Mouse (Mus musculus) intestine, embryonic 14.5 days (tissue): ENCODE measurements at regions not wholly inside any gene's neighbourhood (a gene's known extent, or its start where the extent isn't known, plus 50 kb on each side); places are given as distances from the start of the nearest gene placed in this dataset.

Experiments used
- ATAC-seq: fragments of 200-750 bp; cut with Nextera tagmentation; replicated peaks from 2 replicates; pipeline ENCODE4 v1.8.0; 2017; ENCODE audit warnings: low read depth, moderate number of reproducible peaks, moderate TSS enrichment, moderate library complexity; ENCODE audit not compliant: low FRiP score, low TSS enrichment
- DNase-seq: peaks from one replicate; pipeline ENCODE4 v3.0.0-alpha.2; 2018; ENCODE audit warnings: low spot score
- H3K27ac ChIP-seq: fragments of 300-500 bp; sonication (generic); 2 replicates; pipeline ENCODE4 v1.5.1; 2014; ENCODE audit warnings: low read depth, mild to moderate bottlenecking, control low read depth
- H3K27me3 ChIP-seq: fragments of 300-500 bp; sonication (generic); replicated peaks from 2 replicates; pipeline ENCODE4 v1.6.1; 2014; ENCODE audit warnings: low read length, control low read depth; ENCODE audit not compliant: control insufficient read depth, insufficient read depth
- H3K36me3 ChIP-seq: fragments of 300-500 bp; sonication (generic); 2 replicates; pipeline ENCODE4 v1.6.1; 2014; ENCODE audit warnings: low read length, control low read depth; ENCODE audit not compliant: control insufficient read depth, insufficient read depth
- H3K4me1 ChIP-seq: fragments of 300-500 bp; sonication (generic); replicated peaks from 2 replicates; pipeline ENCODE4 v1.6.1; 2014; ENCODE audit warnings: low read length, control low read depth, mixed read lengths; ENCODE audit not compliant: control insufficient read depth, insufficient read depth
- H3K4me2 ChIP-seq: fragments of 300-500 bp; sonication (generic); 2 replicates; pipeline ENCODE4 v1.6.1; 2014; ENCODE audit warnings: low read length
- H3K4me3 ChIP-seq: fragments of 300-500 bp; sonication (generic); 2 replicates; pipeline ENCODE4 v1.5.1; 2014; ENCODE audit warnings: low read depth, low read length, control low read depth, mixed read lengths
- H3K9ac ChIP-seq: fragments of 300-500 bp; sonication (generic); 2 replicates; pipeline ENCODE4 v1.6.1; 2014; ENCODE audit warnings: mild to moderate bottlenecking, low read length
- H3K9me3 ChIP-seq: fragments of 300-500 bp; sonication (generic); 2 replicates; pipeline ENCODE4 v1.6.1; 2016; ENCODE audit warnings: low read length, control low read depth; ENCODE audit not compliant: control insufficient read depth
- WGBS: fragments of 180-500 bp; shearing (Covaris S2); extraction: QIAGEN DNeasy Blood & Tissue Kit; methylation state at CpG from one replicate; pipeline ENCODE4 v1.1.7; 2014; 5-methylcytosine and 5-hydroxymethylcytosine counted together

DNA sequence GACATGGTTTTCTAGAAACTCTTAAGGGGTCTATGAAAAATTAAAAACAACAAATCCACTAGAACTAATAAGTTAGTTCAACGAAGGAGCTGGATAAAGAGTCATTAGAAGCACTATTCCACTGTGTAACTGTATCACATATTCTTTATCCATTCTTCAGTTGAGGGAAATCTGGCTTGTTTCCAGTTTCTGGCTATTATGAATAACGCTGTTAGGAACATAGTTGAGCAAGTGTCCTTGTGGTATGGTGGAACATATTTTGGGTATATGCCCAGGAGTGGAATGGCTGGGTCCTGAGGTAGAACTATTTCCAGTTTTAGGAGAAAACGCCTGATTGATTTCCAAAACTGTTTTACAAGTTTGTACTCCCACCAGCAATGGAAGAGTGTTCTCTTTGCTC is 97.7 kb upstream of the Adamts9 start:
- H3K4me3 ChIP-seq, result no peak overlapping the region
- no peak overlapping the region for H3K9ac ChIP-seq
- ATAC-seq (no peak), DNase-seq (no peak)
- WGBS, result 83% methylated on average over 3 of the region's 3 CpGs
- H3K36me3 ChIP-seq, result no peaks in the 10 kb centered on the region
- no peaks in the 10 kb centered on the region for H3K27me3 ChIP-seq
- H3K4me1 ChIP-seq, result no peaks in the 10 kb centered on the region
- no peaks in the 10 kb centered on the region for H3K9me3 ChIP-seq
- H3K4me2 ChIP-seq, result no peak overlapping the region
- no peak overlapping the region for H3K27ac ChIP-seq

DNA sequence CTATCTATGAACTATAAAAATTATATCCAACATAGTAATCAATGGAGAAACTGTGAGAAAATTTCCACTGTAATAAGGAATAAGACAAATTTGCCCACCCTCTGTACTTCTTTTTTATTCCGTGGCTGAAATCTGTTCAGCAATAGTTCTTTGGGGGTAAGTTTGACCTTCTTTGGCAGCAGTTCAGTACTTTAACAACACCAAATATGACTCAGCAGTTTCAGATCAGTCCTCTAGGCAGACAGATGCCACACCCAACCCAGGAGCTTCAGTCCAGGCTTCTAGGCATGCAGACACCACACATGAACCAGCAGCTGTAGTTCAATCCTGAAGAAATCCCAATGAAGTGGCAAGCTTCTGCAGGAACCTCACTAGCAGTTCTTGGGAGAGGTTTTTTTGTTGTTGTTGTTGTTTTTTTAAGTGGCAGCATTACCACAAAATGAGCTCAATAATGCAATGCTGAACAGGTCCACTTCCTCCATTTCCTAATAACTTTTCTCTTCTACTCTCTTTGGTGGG is 88.6 kb upstream of the Adamts9 start:
- Histone ChIP-seq H3K36me3 (no peaks in the 10 kb centered on the region), H3K9ac (no peak overlapping the region), H3K4me1 (no peaks in the 10 kb centered on the region), H3K4me2 (no peak overlapping the region), H3K4me3 (no peak overlapping the region), H3K27ac (no peak overlapping the region), H3K9me3 (no peaks in the 10 kb centered on the region), H3K27me3 (no peaks in the 10 kb centered on the region)
- 85% methylated on average over 1 of the region's 1 CpGs for WGBS
- DNase-seq (no peak), ATAC-seq (no peak)

DNA sequence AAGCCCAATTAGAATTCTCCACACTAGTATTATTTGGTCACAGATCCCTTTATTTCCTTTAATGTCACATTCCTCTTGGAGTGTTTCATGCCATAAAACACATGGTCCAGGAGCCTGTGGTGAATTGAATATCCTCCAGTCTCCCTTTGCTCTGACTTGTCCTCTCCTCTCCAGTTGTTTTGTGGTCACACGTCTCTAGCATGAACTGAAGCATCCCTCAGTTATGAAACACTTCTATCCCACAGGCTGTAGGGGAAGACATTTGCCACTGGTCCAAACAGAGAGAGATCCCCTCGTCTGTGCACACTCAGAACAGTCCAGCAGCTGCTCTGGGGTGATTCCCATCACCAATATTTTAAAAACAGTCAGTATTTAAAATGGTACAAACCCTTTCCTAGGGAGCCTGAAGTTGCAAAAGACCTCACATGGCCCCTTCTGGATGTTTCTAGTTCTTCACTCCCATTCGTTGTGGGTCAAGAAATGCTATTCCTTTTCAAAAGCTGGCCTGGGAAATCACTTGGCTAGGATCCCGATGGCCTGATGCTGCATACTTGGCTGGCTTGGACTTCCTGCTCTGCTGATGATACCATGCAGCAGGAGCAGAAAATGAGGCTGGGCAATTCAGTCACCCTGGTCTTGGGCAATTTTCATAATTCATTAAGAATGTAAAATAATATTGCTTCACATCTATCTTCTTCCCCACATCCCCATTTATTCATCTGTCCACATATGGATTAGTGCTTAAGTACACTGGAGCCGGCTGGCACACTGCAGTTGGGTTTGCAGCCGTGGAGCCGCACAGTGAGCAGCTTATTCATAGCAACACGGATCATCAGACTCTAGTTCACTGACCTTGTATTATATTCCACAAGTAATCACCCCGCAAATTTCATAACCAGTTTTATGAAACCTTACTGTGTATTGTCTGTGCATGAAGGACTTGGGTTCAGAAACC is 83.1 kb upstream of the Adamts9 start:
- Histone ChIP-seq H3K4me3 (no peak overlapping the region), H3K9me3 (no peaks in the 10 kb centered on the region), H3K27me3 (no peaks in the 10 kb centered on the region), H3K36me3 (no peaks in the 10 kb centered on the region), H3K4me1 (0 out of 2 replicates have a peak, but pooled peaks cover 4% of the 10 kb centered on the region), H3K9ac (no peak overlapping the region), H3K4me2 (no peak overlapping the region), H3K27ac (peak overlapping the region; percentile 54)
- 59% methylated on average over 9 of the region's 9 CpGs for WGBS
- DNase-seq (no peak), ATAC-seq (no peak)

DNA sequence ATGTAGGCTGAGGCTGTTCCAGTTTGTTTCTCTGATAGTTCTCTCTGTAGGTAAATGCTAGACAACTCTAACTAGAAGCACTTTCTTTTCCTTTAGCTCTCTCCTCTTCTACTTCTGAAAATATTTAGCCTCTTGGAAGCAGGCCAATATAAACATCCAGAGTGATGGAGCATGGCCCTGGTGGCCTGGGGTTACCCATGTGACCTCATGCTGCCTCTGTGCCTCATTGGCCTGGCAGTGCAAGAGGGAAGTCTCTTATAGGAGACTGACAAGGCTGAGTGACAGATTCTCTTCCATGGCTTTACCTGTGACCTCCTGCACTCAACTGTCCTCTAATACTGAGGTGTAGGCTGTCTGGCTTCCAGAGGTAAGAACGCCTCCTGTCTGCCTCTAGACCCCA is 71.2 kb upstream of the Adamts9 start:
- whole genome bisulfite sequencing, result 54% methylated on average over 1 of the region's 1 CpGs
- no peaks in the 10 kb centered on the region for H3K36me3 ChIP-seq
- H3K4me1 ChIP-seq, result peaks cover 6% of the 10 kb centered on the region; the same call in 1 of the 2 replicates
- no peak for DNase-seq
- H3K27me3 ChIP-seq, result no peaks in the 10 kb centered on the region
- no peak overlapping the region for H3K9ac ChIP-seq
- no peak overlapping the region for H3K27ac ChIP-seq
- no peak for ATAC-seq
- H3K4me2 ChIP-seq, result no peak overlapping the region
- H3K9me3 ChIP-seq, result no peaks in the 10 kb centered on the region
- no peak overlapping the region for H3K4me3 ChIP-seq

DNA sequence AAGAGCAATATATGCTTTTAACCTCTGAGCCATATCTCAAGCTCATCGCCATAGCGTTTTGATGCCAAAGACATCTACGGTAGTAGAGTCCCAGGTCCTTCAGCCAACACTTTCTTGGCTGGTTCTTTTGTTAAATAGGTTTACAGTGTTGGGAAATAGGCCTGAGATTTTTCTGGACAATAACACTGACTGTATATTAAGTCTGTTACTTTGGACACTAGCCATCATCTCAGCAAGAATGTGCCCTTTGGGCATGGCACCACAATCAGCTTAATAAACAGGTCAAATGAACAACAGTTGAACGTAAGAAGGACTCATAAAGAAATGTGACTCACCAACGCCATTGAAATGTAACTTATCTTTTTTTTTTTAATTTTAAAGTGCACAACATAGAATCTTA is 68.6 kb upstream of the Adamts9 start:
- Histone ChIP-seq H3K9me3 (no peaks in the 10 kb centered on the region), H3K36me3 (no peaks in the 10 kb centered on the region), H3K4me2 (no peak overlapping the region), H3K27me3 (no peaks in the 10 kb centered on the region), H3K9ac (no peak overlapping the region), H3K27ac (no peak overlapping the region), H3K4me1 (peaks cover 6% of the 10 kb centered on the region; the same call in 1 of the 2 replicates), H3K4me3 (no peak overlapping the region)
- ATAC-seq (no peak), DNase-seq (no peak)
- WGBS, result 89% methylated on average over 5 of the region's 5 CpGs

DNA sequence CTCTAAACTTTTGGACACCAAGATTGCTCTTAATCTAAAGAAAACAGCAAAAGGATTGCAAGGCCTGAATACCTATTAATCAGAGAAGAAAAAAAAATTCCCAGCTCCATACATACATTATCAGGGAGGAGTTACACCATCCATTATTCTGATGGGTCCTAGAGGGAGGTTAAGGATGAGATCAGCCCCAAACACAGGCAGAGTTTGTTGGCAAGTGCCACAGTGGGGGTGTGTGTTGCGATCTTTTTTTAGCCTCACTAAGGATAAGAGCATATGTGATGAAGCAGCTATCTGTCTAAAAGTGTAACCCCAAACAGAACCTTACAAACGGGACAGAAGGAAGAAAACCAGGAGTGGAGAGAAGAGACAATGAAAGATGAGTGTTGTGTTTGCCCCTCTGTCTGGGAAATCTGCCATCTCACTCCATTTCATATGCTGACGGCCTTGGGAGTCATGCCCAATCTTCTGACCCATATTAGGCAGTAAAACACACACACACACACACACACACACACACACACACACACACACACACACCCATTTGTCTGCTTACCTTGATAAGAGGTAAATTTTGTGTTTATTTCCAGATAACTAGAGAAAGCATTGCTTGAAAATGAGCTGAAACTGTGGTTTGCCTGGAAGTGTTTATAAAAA is 61.4 kb upstream of the Adamts9 start:
- 37% methylated on average over 3 of the region's 3 CpGs for WGBS
- no peak for DNase-seq

GRCm38 (mm10) chr6:93003812-93004211 is 60.5 kb upstream of the Adamts9 start:
- ATAC-seq, result no peak
- Histone ChIP-seq H3K4me2 (no peak overlapping the region), H3K4me1 (peaks cover 9% of the 10 kb centered on the region; the same call in 1 of the 2 replicates), H3K4me3 (no peak overlapping the region), H3K9me3 (no peaks in the 10 kb centered on the region), H3K27ac (no peak overlapping the region; the same call in 1 of the 2 replicates), H3K36me3 (no peaks in the 10 kb centered on the region), H3K27me3 (no peaks in the 10 kb centered on the region), H3K9ac (no peak overlapping the region)
- DNase-seq, result no peak
- WGBS, result 92% methylated on average over 5 of the region's 5 CpGs

More for the DNA sequence above, 61.4 kb upstream of the Adamts9 start:
- no peak overlapping the region for H3K9ac ChIP-seq
- H3K4me1 ChIP-seq, result peaks cover 9% of the 10 kb centered on the region; the same call in 1 of the 2 replicates
- no peak overlapping the region for H3K4me3 ChIP-seq
- ATAC-seq, result no peak
- no peaks in the 10 kb centered on the region for H3K9me3 ChIP-seq
- H3K36me3 ChIP-seq, result no peaks in the 10 kb centered on the region
- H3K4me2 ChIP-seq, result no peak overlapping the region
- no peaks in the 10 kb centered on the region for H3K27me3 ChIP-seq
- H3K27ac ChIP-seq, result no peak overlapping the region; the same call in 1 of the 2 replicates

DNA sequence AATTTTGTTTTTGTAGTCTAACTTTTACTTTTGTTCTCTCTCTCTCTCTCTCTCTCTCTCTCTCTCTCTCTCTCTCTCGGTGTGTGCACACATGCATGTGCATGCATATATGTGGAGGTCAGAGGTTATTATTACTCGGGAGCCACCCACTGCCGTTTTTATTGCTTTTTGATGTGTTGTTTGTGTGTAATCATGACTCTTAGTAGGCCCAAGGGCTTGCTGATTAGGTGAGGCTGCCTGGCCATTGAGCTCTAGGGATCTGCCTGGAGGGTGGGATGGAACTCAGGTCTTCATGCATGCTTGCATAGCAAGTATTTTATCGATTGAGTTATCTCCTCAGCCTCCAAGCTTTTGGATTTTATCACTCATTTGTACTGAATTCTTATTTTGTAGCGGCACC is 50.4 kb upstream of the Adamts9 start:
- Histone ChIP-seq H3K27me3 (no peaks in the 10 kb centered on the region), H3K27ac (no peak overlapping the region), H3K4me2 (no peak overlapping the region), H3K9ac (no peak overlapping the region), H3K36me3 (no peaks in the 10 kb centered on the region), H3K9me3 (0 out of 2 replicates have a peak, but pooled peaks cover 3% of the 10 kb centered on the region), H3K4me3 (no peak overlapping the region), H3K4me1 (0 out of 2 replicates have a peak, but pooled peaks cover 5% of the 10 kb centered on the region)
- 90% methylated on average over 5 of the region's 5 CpGs for WGBS
- ATAC-seq (no peak), DNase-seq (no peak)
